Comparison of ENCODE assay signal across 8 mouse cellular contexts in the genomic region with DNA sequence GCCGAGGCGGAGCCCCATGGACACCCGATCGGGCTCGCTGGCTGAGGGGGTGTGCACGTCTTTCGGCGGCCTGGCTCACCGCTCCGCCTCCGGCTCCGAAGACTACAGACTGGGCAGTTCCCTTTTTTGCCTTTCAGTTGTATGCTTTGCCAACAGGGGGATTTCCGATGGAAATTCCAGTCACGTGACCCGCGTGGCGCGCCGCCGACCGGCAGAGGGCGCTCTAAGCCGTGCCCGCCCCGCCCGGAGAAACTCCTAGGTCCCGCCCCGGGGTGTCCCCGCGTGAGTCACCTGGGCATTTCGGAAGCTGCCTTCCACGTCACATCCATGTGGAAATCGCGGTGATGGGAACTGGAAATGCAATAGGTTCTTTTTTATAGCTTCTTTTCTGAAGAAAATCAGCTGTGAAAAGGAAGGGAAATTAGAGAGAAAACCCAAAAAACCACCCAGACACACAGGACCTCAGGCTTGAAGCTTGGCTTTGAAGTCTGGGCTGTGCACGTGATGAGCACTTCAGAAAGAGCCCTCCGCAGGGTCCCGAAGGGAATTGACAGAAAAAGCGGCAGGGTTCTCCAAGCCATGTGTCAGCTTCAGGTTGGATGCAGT. TPM values are rescaled to one million over a fixed set of nuclear protein-coding genes. Genes with fewer than 3 reads are reported as not detected.
DNase-seq lines count a peak whose midpoint lies in the region; ATAC-seq and TF ChIP-seq lines count a peak whose summit lies in the region.

Gene Tnfaip3 (minus strand): TSS at position 401 of the 606 bp plus-strand sequence.

- intact Hi-C loops in heart, adult 2 months (cut with DNase I): loop anchor here (1.0 to 10.0 kb wide), 4 partner anchors 63 to 579 kb away; partner anchors contain the start of gene Ifngr1

- peak; percentile 86 for TF ChIP-seq EP300 in heart, adult 2 months (IDR thresholded peaks at IDR 0.05; ENCODE audit: insufficient read depth, low read depth, low read length)

- peak within 1 kb of the TSS; percentile 82 for H3K4me2 ChIP-seq in embryonic facial prominence, embryonic 13.5 days
- H3K4me2 ChIP-seq in limb, embryonic 13.5 days (replicated peaks): peak within 1 kb of the TSS; percentile 81
- peak within 1 kb of the TSS; percentile 94 for H3K4me2 ChIP-seq in midbrain, embryonic 16.5 days (ENCODE audit: low read length)

- peak; percentile 97 for DNase-seq in 3134 (ENCODE audit: extremely low read depth, insufficient read length, low spot score)
- peak; percentile 97 to 98 for DNase-seq in adrenal gland, postnatal 36 days
- DNase-seq in heart, adult 2 months: peak; percentile 96 to 99
- DNase-seq in kidney, adult 8-10 months: peak; percentile 93 to 98
- peak; percentile 94 to 96 for DNase-seq in spleen, postnatal 10 days (ENCODE audit: low spot score in 2 of 2)

- H3K27me3 ChIP-seq in embryonic facial prominence, embryonic 13.5 days: peaks cover 6% of the 10 kb centered on the region
- no peaks in the 10 kb centered on the region for H3K27me3 ChIP-seq in heart, adult 2 months (ENCODE audit: control insufficient read depth, insufficient read depth, low read length)
- no peaks in the 10 kb centered on the region for H3K27me3 ChIP-seq in limb, embryonic 13.5 days
- H3K27me3 ChIP-seq in midbrain, embryonic 16.5 days (ENCODE audit: control insufficient read depth, insufficient read depth, low read depth, low read length): no peaks in the 10 kb centered on the region; the same call in 1 of the 2 replicates

- H3K36me3 ChIP-seq in embryonic facial prominence, embryonic 13.5 days: no peaks in the 10 kb centered on the region
- H3K36me3 ChIP-seq in heart, adult 2 months (ENCODE audit: control insufficient read depth, insufficient read depth, low read length): no peaks in the 10 kb centered on the region
- no peaks in the 10 kb centered on the region for H3K36me3 ChIP-seq in limb, embryonic 13.5 days
- H3K36me3 ChIP-seq in midbrain, embryonic 16.5 days (ENCODE audit: control insufficient read depth, insufficient read depth, low read length): no peaks in the 10 kb centered on the region

- H3K9ac ChIP-seq in embryonic facial prominence, embryonic 13.5 days: peak within 1 kb of the TSS; percentile 87
- H3K9ac ChIP-seq in heart, adult 2 months (ENCODE audit: low read depth, low read length): peak within 1 kb of the TSS; percentile 73
- H3K9ac ChIP-seq in limb, embryonic 13.5 days: peak within 1 kb of the TSS; percentile 84
- H3K9ac ChIP-seq in midbrain, embryonic 16.5 days (ENCODE audit: low read depth, low read length): peak within 1 kb of the TSS; percentile 82

- peaks cover 12% of the 10 kb centered on the region for H3K4me1 ChIP-seq in embryonic facial prominence, embryonic 13.5 days
- H3K4me1 ChIP-seq in heart, adult 2 months (ENCODE audit: control insufficient read depth, insufficient read depth, low read length): peaks cover 3% of the 10 kb centered on the region
- H3K4me1 ChIP-seq in limb, embryonic 13.5 days: peaks cover 23% of the 10 kb centered on the region
- H3K4me1 ChIP-seq in midbrain, embryonic 16.5 days (ENCODE audit: control insufficient read depth, insufficient read depth, low read length): peaks cover 6% of the 10 kb centered on the region; the same call in 1 of the 2 replicates

- under 1% methylated on average over 38 of the region's 38 CpGs for WGBS in embryonic facial prominence, embryonic 13.5 days
- WGBS in heart, adult 2 months: 1% methylated on average over 38 of the region's 38 CpGs
- WGBS in limb, embryonic 13.5 days: under 1% methylated on average over 32 of the region's 38 CpGs
- WGBS in midbrain, embryonic 16.5 days: 0% methylated on average over 38 of the region's 38 CpGs

- TF ChIP-seq CTCF in heart, adult 2 months (IDR thresholded peaks at IDR 0.05): peak; percentile 92

- no peaks in the 10 kb centered on the region for H3K9me3 ChIP-seq in embryonic facial prominence, embryonic 13.5 days
- H3K9me3 ChIP-seq in limb, embryonic 13.5 days: no peaks in the 10 kb centered on the region
- no peaks in the 10 kb centered on the region for H3K9me3 ChIP-seq in midbrain, embryonic 16.5 days (replicated peaks; ENCODE audit: control insufficient read depth, low read length, poor library complexity, severe bottlenecking)

- H3K4me3 ChIP-seq in embryonic facial prominence, embryonic 13.5 days: peak within 1 kb of the TSS; percentile 83
- H3K4me3 ChIP-seq in heart, adult 2 months: peak within 1 kb of the TSS; percentile 89
- peak within 1 kb of the TSS; percentile 85 for H3K4me3 ChIP-seq in limb, embryonic 13.5 days
- peak within 1 kb of the TSS; percentile 81 for H3K4me3 ChIP-seq in midbrain, embryonic 16.5 days (ENCODE audit: low read depth, low read length)

- H3K79me2 ChIP-seq in heart, adult 2 months (replicated peaks; ENCODE audit: control insufficient read depth, insufficient read depth, low read length): no peaks in the 10 kb centered on the region

- peak within 1 kb of the TSS; percentile 80 for H3K27ac ChIP-seq in embryonic facial prominence, embryonic 13.5 days
- peak within 1 kb of the TSS; percentile 80 for H3K27ac ChIP-seq in heart, adult 2 months
- peak within 1 kb of the TSS; percentile 89 for H3K27ac ChIP-seq in limb, embryonic 13.5 days
- H3K27ac ChIP-seq in midbrain, embryonic 16.5 days (ENCODE audit: low read length): peak within 1 kb of the TSS; percentile 68

- TF ChIP-seq POLR2A in heart, adult 2 months (IDR thresholded peaks at IDR 0.05; ENCODE audit: insufficient read depth, low read depth, low read length): peak; percentile 78

- peak; percentile 88 for ATAC-seq in embryonic facial prominence, embryonic 13.5 days (ENCODE audit: insufficient number of reproducible peaks, insufficient read depth, low FRiP score, low TSS enrichment, low read depth)
- peak; percentile 95 for ATAC-seq in limb, embryonic 13.5 days (ENCODE audit: low FRiP score, low read depth)
- ATAC-seq in midbrain, embryonic 16.5 days: peak; percentile 96

RNA-seq across cellular contexts. Expression of gene Tnfaip3, which starts in this region (rescaled TPM):
- 1 to 10 TPM; 6.0 to 7.1 TPM for total RNA-seq in adrenal gland, postnatal 36 days (2021)
- 2.8 and 3.2 TPM in 2 replicates for polyA plus RNA-seq in embryonic facial prominence, embryonic 13.5 days (2015; fragmentation: Nextera tagmentation; extraction: Ambion mirVana)
- total RNA-seq in heart, adult 2 months (2021): 1 to 10 TPM; 2.0 to 2.1 TPM
- polyA plus RNA-seq in heart, adult 2 months (2012; rRNA removed): 1.5 and 2.4 TPM in 2 replicates
- polyA plus RNA-seq in limb, embryonic 13.5 days (2015; fragmentation: Nextera tagmentation; extraction: Ambion mirVana): 3.2 and 3.9 TPM in 2 replicates
- polyA plus RNA-seq in midbrain, embryonic 16.5 days (2015; fragmentation: Nextera tagmentation; extraction: Ambion mirVana): 3.0 and 3.4 TPM in 2 replicates

Comparison
In these comparisons a context has a peak if more than half of its experiments do, and no peak if none do; other contexts are left out.
1. Peak in every context shown above with its lines: DNase-seq, ATAC-seq, H3K4me3 ChIP-seq and H3K27ac ChIP-seq.